Mouse (Mus musculus): ENCODE results near the gene Sdr39u1.

Sdr39u1 gene

DNA sequence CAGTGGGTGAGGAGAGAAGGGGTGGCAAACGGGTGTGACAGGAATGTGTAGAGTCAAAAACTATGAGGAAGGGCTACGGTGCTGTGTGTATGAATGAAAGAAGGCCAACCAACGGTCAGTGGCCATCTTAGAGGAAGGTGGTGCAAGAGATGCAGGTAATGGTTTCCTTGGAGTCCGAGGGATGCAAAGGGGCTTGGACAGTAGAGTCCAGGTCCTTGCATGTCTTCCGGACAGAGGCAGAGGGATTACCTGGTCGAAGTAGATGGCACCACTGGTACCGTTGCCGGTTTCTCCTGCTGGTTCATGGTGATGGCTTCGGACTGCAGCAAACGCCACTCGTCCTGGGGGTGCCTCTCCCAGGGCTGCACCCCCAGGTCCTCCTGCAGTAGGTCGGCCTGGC lies 16.4 kb downstream of the Sdr39u1 start:
- DNase-seq: no peak

DNA sequence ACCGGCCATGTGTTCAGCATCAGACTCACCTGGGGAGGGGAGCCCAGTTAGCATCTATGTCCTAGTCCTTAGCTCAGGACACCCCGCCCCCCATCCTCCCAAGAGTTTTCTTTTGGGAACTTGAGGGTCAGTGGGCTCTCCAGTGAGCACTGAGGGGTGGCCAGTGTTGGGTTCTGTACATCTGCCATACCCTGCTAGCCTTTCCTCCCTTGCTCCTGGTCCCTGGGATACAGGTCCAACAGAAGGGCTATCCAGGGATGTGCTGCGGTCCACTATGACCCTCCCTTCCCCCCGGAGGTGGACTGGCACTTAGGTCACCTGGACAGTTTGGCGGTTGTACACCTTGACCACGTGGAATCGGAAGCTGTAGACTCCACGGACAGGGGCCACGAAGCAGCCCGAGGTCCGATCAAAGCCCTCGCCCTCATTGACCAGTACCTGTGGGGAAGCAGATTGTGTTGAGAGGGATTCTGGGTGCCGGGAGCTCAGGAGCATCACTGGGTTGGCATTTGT lies 16.9 kb downstream of the Sdr39u1 start:
- no peak for DNase-seq

- DNase-seq: peak; percentile 27
Measured at GRCm38 (mm10) chr14:55882171-55882641, 17.9 kb downstream of the Sdr39u1 start.

- no peak for DNase-seq
Measured at GRCm38 (mm10) chr14:55880982-55881381, 19.1 kb downstream of the Sdr39u1 start.

GRCm38 (mm10) chr14:55879623-55880022 lies 20.5 kb downstream of the Sdr39u1 start:
- DNase-seq: peak; percentile 82

DNA sequence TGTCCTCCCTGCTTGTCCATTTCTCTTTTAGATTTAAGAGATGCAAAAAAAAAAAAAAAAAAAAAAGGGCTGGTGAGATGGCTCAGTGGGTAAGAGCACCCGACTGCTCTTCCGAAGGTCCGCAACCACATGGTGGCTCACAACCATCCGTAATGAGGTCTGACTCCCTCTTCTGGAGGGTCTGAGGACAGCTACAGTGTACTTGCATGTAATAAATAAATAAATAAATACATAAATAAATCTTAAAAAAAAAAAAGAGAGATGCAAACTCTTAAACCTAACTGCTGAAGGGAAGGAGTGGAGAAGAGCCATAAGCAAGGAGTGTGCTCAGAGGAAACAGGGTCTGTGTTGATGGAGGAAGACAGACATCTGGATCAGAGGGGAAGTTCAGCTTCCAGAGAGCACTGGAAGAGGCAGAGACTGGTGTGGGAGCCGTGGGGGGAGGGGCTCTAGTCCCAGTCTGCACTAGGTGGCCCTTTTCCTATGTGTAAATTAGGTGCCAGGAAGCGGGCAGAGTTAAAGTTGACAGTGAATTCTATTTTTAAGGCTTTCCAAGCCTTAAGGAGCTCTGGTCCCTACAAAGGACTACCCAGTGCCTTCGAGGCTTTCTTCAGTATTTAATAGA lies 21.7 kb downstream of the Sdr39u1 start:
- DNase-seq: no peak

DNA sequence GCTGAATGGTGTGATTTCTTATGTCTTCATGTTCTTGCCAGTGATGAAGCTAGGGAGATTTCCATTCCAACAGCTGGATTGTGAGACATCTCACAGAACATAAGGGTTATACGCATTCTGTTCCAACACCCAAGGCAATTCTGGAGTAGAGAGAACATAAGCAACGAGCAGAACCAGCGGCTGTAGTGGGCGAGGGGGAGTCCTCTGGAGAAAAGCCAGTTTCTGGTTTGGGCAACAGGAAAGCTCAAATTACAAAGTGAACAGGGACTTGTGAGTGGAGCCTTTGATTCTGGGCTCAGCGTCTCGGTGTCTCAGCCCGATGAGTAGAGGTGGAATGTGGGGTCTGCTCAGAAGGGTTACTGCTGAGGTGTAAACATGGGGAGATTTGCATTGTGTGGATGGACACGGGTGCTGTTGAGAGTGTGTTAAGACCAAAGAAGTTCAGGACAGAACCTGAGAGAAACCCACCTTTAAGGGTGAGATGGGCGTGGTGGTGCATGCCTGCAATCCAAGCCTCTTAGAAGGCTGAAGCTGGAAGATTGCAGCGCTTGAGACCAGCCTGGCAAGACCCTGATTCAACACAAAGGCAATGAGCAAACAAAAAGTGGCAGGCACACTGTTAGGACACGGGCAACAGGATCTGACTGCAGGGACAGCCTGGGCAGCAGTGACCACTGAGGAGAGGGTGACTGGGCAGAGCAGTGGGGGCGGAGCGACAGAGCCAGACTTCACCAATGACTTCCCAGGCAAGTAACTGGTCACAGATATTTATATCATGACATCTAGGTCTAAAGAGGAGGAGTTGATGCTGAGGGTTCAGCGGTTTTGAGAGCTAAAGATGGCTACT lies 22.4 kb downstream of the Sdr39u1 start:
- no peak for DNase-seq

GRCm38 (mm10) chr14:55873714-55874683 lies 26.1 kb downstream of the Sdr39u1 start:
- peak; percentile 80 for DNase-seq

DNA sequence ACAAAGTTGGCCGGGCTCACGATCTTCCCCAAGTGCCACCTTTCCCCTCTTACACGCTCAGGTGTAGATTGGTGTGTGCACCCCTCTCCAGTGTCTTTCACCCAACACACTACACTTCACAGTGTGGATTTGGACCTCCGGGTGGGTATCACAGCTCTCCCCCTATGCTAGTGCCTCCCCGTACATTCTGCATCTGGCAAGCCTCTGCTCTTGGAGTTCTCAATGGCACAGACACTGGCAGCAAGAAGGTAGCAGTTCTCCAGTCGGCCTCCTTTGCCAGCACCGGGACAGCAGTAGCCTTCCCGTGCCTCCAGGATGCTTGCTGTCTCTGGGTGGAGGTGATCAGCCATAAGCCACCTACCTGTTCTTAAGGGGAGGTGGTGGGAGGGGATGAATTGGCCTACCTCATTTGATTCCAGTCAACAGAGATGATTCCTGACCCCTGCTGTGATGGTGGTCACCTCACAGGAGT lies 26.8 kb downstream of the Sdr39u1 start:
- no peak for DNase-seq

- DNase-seq: no peak
Measured at GRCm38 (mm10) chr14:55872551-55872950, 27.5 kb downstream of the Sdr39u1 start.

GRCm38 (mm10) chr14:55872039-55872438 lies 28.1 kb downstream of the Sdr39u1 start:
- DNase-seq: no peak

DNA sequence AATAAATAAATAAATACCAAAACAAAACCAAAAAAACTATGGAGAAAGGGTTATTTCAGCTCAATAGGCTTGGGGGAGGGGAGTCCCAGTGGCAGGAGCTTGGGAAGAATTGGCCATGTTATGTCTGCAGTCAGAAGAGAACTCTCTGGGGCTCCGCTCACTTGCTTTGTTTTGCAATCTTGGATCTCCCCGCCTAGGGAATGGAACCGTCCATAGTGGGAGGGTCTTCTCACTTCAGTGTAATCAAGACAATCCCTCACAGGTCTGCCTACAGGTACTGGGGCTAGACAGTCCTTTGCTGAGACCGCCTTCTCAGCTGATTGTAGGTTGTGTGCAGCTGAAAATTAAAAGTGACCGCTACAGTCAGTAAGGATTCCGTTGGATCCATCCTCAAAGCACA lies 30.6 kb downstream of the Sdr39u1 start:
- no peak for DNase-seq

DNA sequence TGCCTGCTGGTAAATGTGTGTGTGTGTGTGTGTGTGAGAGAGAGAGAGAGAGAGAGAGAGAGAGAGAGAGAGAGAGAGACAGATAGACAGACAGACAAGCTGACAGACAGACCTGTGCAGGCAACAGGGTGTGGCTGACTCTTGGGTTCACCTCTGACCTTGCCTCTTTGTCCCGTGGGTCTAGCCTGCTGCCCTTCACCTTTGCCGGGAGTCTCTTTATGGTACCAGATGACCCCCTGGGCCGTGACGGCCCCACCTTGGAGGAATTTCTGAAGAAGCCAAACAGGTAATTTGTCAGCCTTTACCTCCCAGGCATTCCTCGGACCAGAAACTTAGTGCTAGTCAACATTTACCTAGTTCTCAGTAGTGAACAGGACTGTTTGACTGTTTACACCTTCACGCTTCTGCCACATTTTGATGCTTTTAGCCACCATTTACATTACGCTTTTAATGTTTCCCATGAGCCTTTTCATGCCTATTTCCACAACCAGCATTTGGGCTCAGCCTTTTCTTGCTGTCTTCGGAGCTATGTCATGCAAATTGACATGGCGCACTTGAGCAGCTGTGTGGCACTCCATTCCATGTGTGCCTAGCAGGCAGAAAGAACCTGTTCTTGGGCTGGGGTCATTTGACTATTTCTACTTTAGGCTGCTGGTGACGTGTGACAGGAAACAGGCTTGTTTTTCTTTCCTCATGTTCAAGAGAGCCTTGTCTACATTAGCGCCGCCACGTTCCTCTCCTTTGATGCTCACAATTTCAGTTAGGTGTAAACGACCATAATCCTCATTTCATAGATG lies 31.7 kb downstream of the Sdr39u1 start:
- DNase-seq: no peak

DNA sequence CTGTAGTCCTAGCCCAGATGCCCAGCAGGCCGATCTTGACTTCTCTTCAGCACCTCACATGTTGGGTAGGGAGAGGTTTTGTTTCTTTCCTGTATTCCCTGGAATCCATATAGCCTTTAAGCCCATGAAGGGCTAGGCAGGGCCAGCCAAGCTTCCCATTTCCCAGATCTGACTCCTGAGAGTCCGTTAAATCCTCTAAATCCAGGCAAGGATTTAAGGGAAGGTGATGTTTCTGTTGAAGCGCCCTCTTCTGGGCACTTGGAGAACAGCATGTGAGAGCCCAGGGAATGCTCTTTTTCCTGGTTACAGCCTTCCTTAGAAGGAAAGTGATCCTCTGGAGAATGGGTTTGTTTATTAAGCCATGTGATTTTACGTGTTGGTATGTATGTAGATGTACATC lies 33.1 kb downstream of the Sdr39u1 start:
- peak; percentile 21 for DNase-seq

DNA sequence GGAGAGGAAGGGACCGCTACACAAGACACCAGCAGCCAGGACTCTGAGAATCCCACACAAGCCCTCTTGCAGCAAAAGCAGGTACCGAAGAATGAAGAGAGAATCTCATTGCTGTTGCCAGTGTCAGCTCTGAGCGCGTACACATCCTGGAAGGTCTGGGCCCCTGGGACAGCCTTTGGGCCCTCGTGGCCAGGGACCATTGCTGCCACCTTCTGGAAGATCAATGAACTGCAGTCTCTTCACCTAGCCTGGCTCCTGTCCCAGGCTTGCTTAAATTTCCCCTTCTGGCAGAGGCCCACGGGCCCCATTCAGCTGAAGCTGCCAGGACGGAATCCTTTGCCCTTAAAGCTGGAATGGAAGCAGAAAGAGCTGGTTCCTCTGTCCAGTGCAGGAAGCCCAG lies 36.3 kb downstream of the Sdr39u1 start:
- peak; percentile 70 for DNase-seq

- no peak for DNase-seq
Measured at GRCm38 (mm10) chr14:55862970-55863369, 37.1 kb downstream of the Sdr39u1 start.

GRCm38 (mm10) chr14:55862186-55862585 lies 37.9 kb downstream of the Sdr39u1 start:
- DNase-seq: no peak

GRCm38 (mm10) chr14:55857588-55857987 lies 42.5 kb downstream of the Sdr39u1 start:
- no peak for DNase-seq

GRCm38 (mm10) chr14:55855101-55855561 lies 45.0 kb downstream of the Sdr39u1 start:
- DNase-seq: peak; percentile 27

DNA sequence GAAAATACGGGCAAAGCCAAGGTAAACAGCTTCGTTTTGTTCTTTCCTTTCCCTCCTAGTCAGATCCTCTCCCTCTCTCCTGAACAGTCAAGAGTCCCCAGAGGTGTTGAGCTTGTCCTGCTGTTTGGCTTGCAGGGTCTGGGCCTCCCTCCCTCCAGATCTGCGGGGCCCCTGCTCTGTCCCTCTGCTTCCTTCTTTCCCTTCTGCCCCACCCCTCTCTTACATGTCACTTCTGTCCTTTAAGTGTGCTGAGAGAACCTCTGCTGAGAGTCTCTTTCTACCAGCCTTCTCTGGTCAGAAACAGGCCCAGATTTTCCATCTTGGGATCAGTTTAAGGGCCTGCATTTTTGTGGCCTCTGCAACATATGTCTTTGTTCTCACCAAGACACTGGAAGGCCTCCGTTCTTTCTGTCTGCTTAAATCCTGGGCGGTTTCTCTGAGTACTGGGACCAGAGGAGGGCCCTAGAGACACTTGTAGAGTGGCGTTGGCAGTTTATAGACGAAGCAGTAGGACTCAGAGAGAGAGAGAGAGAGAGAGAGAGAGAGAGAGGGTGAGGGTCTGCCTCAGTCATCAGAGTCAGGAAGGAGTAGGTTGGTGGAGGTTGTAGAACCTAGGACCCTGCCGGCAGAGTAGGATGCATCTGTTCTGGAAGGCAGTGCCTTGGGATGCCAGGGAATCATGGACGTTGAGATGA lies 45.5 kb downstream of the Sdr39u1 start:
- DNase-seq: peak; percentile 21
